Mouse (Mus musculus) spleen, adult 2 months (tissue): Measurements from ENCODE around the gene Adamts9.

ENCODE experiments used
- CTCF ChIP-seq: fragments of 200-500 bp; IDR thresholded peaks from 2 replicates; pipeline ENCODE4 v1.5.1; 2011; ENCODE audit warnings: mild to moderate bottlenecking, inconsistent platforms; ENCODE audit not compliant: insufficient read depth, insufficient read length, insufficient replicate concordance; ENCODE audit errors: extremely low read depth
- POLR2A ChIP-seq: fragments of 200-500 bp; IDR thresholded peaks from 2 replicates; pipeline ENCODE4 v1.6.1; 2011; ENCODE audit warnings: low read depth, low read length, inconsistent platforms

DNA sequence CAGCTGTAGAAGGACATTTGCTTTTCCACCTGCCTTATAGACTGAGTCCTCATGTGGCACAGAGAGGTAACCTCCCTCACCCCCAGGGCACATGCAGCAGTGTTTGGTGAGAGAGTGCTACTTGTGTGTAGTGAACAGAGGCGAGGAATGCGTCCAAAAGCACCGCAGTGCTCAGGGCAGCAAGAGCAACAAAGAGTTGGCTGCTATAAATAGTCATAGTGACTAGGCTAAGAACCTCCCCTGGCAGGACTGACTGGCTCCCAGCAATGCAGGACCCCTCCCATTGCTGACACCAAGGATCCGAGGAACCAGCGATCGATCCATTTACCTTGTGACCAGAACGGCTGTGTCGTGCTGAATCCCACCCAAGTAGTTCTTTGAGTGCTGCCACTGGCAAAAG is 33.9 kb downstream of the Adamts9 start:
- no peak for TF ChIP-seq POLR2A
- no peak for TF ChIP-seq CTCF
